Mouse (Mus musculus): ENCODE measurements around the gene Ubald1.

DNA sequence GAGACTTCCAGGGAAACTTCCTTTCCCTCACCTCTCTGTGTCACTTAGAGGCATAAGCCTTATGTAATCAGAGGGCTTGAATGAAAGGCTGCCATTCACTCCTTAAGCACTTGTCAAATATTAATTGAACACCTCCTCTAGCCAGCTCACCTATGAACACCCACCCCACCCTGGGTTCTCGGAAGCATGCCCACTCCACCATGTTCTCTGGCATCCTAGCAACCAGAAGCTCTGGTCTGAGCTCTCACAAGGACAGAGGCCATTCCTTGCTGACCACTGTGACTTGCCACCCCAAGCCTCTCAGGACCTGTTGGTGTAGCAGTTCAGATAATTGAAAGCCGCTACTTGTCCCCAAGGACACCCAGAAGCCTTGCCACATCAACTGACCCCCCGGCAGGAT, 44.9 kb downstream of the Ubald1 start, which contains the start of gene 4930562C15Rik:
- TF ChIP-seq CTCF (conservative IDR thresholded peaks at IDR 0.05; ENCODE audit: insufficient read depth, insufficient read length, low read depth, low read length), result no peak
- no peak for TF ChIP-seq POLR2A (IDR thresholded peaks at IDR 0.05; ENCODE audit: low read depth, low read length)

Measured in kidney, adult 2 months (tissue).